Mouse (Mus musculus): ENCODE measurements at regions not wholly inside any gene's neighbourhood (a gene's known extent, or its start where the extent isn't known, plus 50 kb on each side); places are given as distances from the start of the nearest gene placed in this dataset.

- no peak for TF ChIP-seq EP300 (IDR thresholded peaks at IDR 0.05)
- TF ChIP-seq CTCF (IDR thresholded peaks at IDR 0.05): no peak
Observed at GRCm38 (mm10) chr10:48443739-48444342, 1344.7 kb downstream of the Grik2 start.

All from lung, postnatal 0 days (tissue).